Mouse (Mus musculus): ENCODE measurements at regions not wholly inside any gene's neighbourhood (a gene's known extent, or its start where the extent isn't known, plus 50 kb on each side); places are given as distances from the start of the nearest gene placed in this dataset.

- no peak for DNase-seq (ENCODE audit: extremely low read depth)
- in situ Hi-C loops (cut with MboI; ENCODE audit: low pct_ligation_motif_present, low pct_unique_long_range_greater_than_20kb, low sequenced_read_pairs) (no loop called here), dilution Hi-C loops (cut with MboI; ENCODE audit: extremely low pct_ligation_motif_present, extremely low pct_unique_long_range_greater_than_20kb, low sequenced_read_pairs) (no loop called here)
- Histone ChIP-seq H3K4me2 (ENCODE audit: insufficient read depth, low read depth, poor library complexity, severe bottlenecking) (no peak overlapping the region), H3K9ac (ENCODE audit: insufficient read depth, low read depth) (no peak overlapping the region), H3K4me1 (ENCODE audit: control insufficient read depth in 1 of 2, insufficient read depth in 2 of 2) (peaks cover under 1 to 7% of the 10 kb centered on the region in 2 experiments; a peak in 3 of 4 replicates), H3K27ac (ENCODE audit: insufficient read depth, low read depth) (no peak overlapping the region), H3K4me3 (replicated peaks in 1 of 3; ENCODE audit: low read depth in 2 of 3, low read length in 2 of 3, poor library complexity in 1 of 3) (no peak overlapping the region), H3K9me3 (replicated peaks; ENCODE audit: low read length) (no peaks in the 10 kb centered on the region), H3K27me3 (replicated peaks) (no peaks in the 10 kb centered on the region), H3K79me2 (replicated peaks; ENCODE audit: control insufficient read depth, extremely low read depth, insufficient read depth, poor library complexity, severe bottlenecking) (no peaks in the 10 kb centered on the region), H3K36me3 (replicated peaks in 1 of 2; ENCODE audit: control insufficient read depth in 1 of 2, insufficient read depth in 1 of 2, low read length in 1 of 2) (no peaks in the 10 kb centered on the region)
- TF ChIP-seq PAX5 (IDR thresholded peaks at IDR 0.05; ENCODE audit: low read length), result no peak
- no peak for TF ChIP-seq ZKSCAN1 (IDR thresholded peaks at IDR 0.05; ENCODE audit: borderline replicate concordance, low read depth, low read length)
- TF ChIP-seq JUND (conservative IDR thresholded peaks at IDR 0.05; ENCODE audit: low read depth, low read length), result no peak
- no peak for TF ChIP-seq MYC (IDR thresholded peaks at IDR 0.05; ENCODE audit: low read depth, low read length)
- no peak for TF ChIP-seq ZNF384 (IDR thresholded peaks at IDR 0.05; ENCODE audit: low read depth, low read length)
- TF ChIP-seq IRF4 (IDR thresholded peaks at IDR 0.05; ENCODE audit: low read depth, low read length), result no peak
- TF ChIP-seq JUN (IDR thresholded peaks at IDR 0.05; ENCODE audit: insufficient read depth, low read depth, low read length), result no peak
- no peak for TF ChIP-seq RAD21 (IDR thresholded peaks at IDR 0.05; ENCODE audit: low read depth, low read length)
Measured at GRCm38 (mm10) chr14:118366522-118366921, 99.8 kb downstream of the Gm9376 start.

- H3K79me2 ChIP-seq (replicated peaks; ENCODE audit: control insufficient read depth, extremely low read depth, insufficient read depth, poor library complexity, severe bottlenecking), result no peaks in the 10 kb centered on the region
- no peak overlapping the region for H3K9ac ChIP-seq (ENCODE audit: insufficient read depth, low read depth)
- no peak for DNase-seq (ENCODE audit: extremely low read depth)
- H3K27ac ChIP-seq (ENCODE audit: insufficient read depth, low read depth), result no peak overlapping the region
- peaks cover 3 to 9% of the 10 kb centered on the region in 2 experiments; a peak in 3 of 4 replicates for H3K4me1 ChIP-seq (ENCODE audit: control insufficient read depth in 1 of 2, insufficient read depth in 2 of 2)
- TF ChIP-seq RAD21 (IDR thresholded peaks at IDR 0.05; ENCODE audit: low read depth, low read length), result no peak
- TF ChIP-seq NELFE (IDR thresholded peaks at IDR 0.05; ENCODE audit: low read depth, low read length), result no peak
- no peak for TF ChIP-seq ZNF384 (IDR thresholded peaks at IDR 0.05; ENCODE audit: low read depth, low read length)
- no peak for TF ChIP-seq SIN3A (IDR thresholded peaks at IDR 0.05; ENCODE audit: low read length)
- no peak for TF ChIP-seq TCF12 (IDR thresholded peaks at IDR 0.05; ENCODE audit: low read depth, low read length)
- no peak for TF ChIP-seq ZC3H11A (IDR thresholded peaks at IDR 0.05; ENCODE audit: low read depth, low read length)
- no peak for TF ChIP-seq IRF4 (IDR thresholded peaks at IDR 0.05; ENCODE audit: low read depth, low read length)
- TF ChIP-seq UBTF (IDR thresholded peaks at IDR 0.05; ENCODE audit: low read depth, low read length), result no peak
- TF ChIP-seq GABPA (IDR thresholded peaks at IDR 0.05; ENCODE audit: insufficient replicate concordance, low read depth, low read length), result no peak
- no peak for TF ChIP-seq MEF2A (IDR thresholded peaks at IDR 0.05; ENCODE audit: borderline replicate concordance, low read depth, low read length)
- TF ChIP-seq POLR2AphosphoS2 (IDR thresholded peaks at IDR 0.05; ENCODE audit: low read depth, low read length), result no peak
- no peak for TF ChIP-seq JUND (conservative IDR thresholded peaks at IDR 0.05; ENCODE audit: low read depth, low read length)
- no peak for TF ChIP-seq ELF1 (IDR thresholded peaks at IDR 0.05; ENCODE audit: low read depth, low read length)
- no peak for TF ChIP-seq SMC3 (IDR thresholded peaks at IDR 0.05; ENCODE audit: low read depth, low read length)
- no peak for TF ChIP-seq EP300 (IDR thresholded peaks at IDR 0.05; ENCODE audit: low read length)
- no peak for TF ChIP-seq BHLHE40 (IDR thresholded peaks at IDR 0.05; ENCODE audit: low read depth, low read length)
- TF ChIP-seq CTCF (conservative IDR thresholded peaks at IDR 0.05 in 1 of 2, IDR thresholded peaks at IDR 0.05 in 1 of 2; ENCODE audit: low read depth in 2 of 2, low read length in 2 of 2), result no peak
- TF ChIP-seq POLR2A (IDR thresholded peaks at IDR 0.05; ENCODE audit: low read depth, low read length), result no peak
- no peak for TF ChIP-seq RCOR1 (conservative IDR thresholded peaks at IDR 0.05; ENCODE audit: low read depth, low read length)
- TF ChIP-seq ETS1 (conservative IDR thresholded peaks at IDR 0.05; ENCODE audit: low read depth, low read length), result no peak
- no peak overlapping the region for H3K4me3 ChIP-seq (replicated peaks in 1 of 3; ENCODE audit: low read depth in 2 of 3, low read length in 2 of 3, poor library complexity in 1 of 3)
- in situ Hi-C loops (cut with MboI; ENCODE audit: low pct_ligation_motif_present, low pct_unique_long_range_greater_than_20kb, low sequenced_read_pairs), result no loop called here
- H3K4me2 ChIP-seq (ENCODE audit: insufficient read depth, low read depth, poor library complexity, severe bottlenecking), result no peak overlapping the region
- no peaks in the 10 kb centered on the region for H3K27me3 ChIP-seq (replicated peaks)
- H3K36me3 ChIP-seq (replicated peaks in 1 of 2; ENCODE audit: control insufficient read depth in 1 of 2, insufficient read depth in 1 of 2, low read length in 1 of 2), result no peaks in the 10 kb centered on the region
- no peaks in the 10 kb centered on the region for H3K9me3 ChIP-seq (replicated peaks; ENCODE audit: low read length)
- dilution Hi-C loops (cut with MboI; ENCODE audit: extremely low pct_ligation_motif_present, extremely low pct_unique_long_range_greater_than_20kb, low sequenced_read_pairs), result no loop called here
Measured at GRCm38 (mm10) chr14:118368619-118369431, 102.1 kb downstream of the Gm9376 start.
